Mouse (Mus musculus) kidney, postnatal 25 days (tissue): Measurements from ENCODE around the gene Lnpk.

ENCODE experiments used
- DNase-seq, 2 experiments: peaks; one replicate each; pipeline ENCODE4 v3.0.0; 2021; ENCODE audit warnings: mixed read lengths in 2 of 2

Lnpk gene

GRCm38 (mm10) chr2:74488443-74488842, 90.8 kb downstream of the Lnpk start:
- no peak for DNase-seq

- no peak for DNase-seq
These were observed 96.6 kb downstream of the Lnpk start for GRCm38 (mm10) chr2:74482651-74483050.

- DNase-seq, result no peak
These were observed 97.1 kb downstream of the Lnpk start for GRCm38 (mm10) chr2:74482086-74482485.
